Mouse (Mus musculus): Measurements from ENCODE around the gene 5330417C22Rik.

Gene 5330417C22Rik

DNA sequence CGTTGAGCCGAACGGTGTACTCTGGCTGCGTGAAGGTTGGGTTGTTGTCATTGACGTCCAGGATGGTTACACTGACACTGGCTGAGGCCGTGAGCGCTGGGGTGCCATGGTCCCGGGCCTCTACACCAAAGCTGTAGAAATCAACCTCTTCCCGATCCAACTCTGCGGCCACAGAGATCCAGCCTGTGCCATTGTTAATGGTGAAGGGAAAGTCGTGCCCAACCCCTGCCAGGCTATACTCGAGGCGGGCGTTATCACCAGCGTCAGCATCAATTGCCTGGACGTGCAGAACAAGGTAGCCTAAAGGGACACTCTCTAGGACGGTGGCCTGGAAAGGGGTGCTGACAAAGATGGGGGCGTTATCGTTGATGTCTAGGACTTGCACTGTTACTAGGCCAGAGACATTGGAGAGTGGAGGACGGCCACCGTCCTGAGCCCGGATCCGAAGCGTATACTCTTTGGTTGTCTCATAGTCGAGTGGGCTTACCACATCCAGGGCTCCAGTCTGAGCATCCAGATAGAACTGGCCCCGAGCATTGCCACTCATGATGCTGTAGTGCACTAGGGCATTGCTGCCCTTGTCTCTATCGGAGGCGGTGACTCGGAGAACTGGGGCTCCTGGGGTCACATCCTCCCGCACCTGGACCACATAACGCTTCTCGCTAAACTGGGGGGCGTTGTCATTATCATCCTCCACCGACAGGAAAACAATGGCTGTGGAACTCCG lies 122.5 kb downstream of the 5330417C22Rik start:
- no peak for DNase-seq (ENCODE audit: low spot score in 2 of 2)

DNA sequence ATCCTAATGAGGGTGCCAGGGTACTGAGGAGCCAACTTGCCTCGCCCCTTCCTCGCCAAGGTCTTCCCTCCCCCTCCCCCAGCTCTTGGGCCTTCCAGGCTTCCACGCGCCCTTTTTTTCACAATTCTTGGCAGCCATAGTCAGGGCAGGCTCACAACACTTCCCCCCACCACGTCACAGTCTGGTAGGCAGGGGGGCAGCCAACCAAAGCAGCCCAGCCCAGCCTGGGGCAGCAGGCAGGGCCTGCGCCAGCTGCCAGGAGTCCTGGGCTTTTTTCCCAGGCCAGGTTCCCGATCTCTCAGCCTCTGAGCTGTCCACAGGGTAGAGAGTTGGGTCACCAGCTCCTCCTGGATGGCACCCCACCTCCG lies 124.6 kb downstream of the 5330417C22Rik start:
- DNase-seq (ENCODE audit: low spot score in 2 of 2): no peak

DNA sequence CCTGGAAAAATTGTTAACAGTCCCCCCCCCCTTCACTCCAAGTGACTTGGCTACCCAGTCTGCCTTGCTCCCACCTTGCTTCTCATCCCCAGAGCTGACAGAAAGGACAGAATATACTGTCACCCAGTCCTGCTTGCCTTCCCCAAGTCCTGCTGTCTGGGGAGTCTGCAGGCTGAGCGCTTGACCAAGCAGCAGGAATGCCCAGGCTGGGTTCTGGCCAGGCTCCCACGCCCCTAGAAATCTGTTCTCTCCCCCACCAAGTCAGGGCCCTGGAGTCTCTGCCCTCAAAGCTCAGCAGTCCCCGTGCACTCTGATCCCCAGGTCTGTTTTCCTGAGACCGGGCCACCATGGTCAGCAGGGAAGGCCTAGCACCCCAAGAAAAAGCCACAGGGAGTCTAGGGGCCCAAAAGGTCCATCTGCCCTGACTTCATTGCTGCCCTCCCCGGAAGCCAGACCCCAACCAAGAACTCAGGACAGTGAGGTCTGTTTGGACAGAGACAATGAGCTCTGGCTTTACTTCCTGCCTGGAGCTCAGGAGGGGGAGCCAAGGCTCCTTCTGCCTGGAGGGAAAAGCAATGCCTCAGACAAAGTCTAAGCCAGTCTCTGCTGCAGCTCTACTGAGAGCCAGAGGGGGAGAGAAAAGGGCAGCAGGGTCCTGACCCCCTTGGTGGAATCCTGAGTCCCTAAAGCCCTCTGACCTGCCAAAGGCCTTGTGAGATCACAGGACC lies 125.1 kb downstream of the 5330417C22Rik start:
- DNase-seq (ENCODE audit: low spot score in 2 of 2): no peak

- no peak for DNase-seq (ENCODE audit: low spot score in 2 of 2)
These were observed 126.0 kb downstream of the 5330417C22Rik start for GRCm38 (mm10) chr3:108410359-108410714.

DNA sequence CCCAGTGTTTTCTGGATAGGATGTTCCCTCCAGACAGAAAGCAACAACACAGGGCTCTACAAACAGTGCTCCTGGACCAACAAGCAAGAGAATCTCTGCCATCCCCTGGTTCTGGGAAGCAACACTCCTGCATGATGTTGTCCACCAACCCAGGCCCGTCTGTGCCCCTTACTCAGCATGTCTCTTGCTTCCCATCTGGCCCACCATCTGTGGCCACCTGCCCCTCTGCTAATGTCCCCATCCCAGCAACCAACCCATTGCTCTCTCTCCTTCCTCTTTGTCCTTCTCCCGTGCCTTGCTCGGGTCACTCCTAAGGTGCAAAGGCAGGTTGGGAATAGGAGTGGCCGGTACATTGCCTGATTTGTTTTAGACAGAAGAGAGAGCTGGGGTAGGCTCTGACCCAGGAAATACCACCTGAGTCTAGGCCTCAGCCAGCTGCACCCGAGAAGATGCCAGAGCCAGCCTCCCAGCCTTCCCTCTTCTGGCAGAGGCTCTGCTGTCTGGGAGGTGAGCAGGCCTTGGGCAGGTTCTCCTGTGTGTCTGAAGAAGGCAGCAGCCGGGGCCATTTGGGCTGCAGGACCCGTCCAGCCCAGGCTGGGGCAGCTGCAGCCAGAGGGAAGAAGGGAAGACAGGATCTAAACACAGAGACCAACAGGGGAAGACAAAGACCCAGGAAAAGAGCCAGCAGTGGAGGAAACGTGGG lies 126.5 kb downstream of the 5330417C22Rik start:
- DNase-seq (ENCODE audit: low spot score in 2 of 2): no peak

DNA sequence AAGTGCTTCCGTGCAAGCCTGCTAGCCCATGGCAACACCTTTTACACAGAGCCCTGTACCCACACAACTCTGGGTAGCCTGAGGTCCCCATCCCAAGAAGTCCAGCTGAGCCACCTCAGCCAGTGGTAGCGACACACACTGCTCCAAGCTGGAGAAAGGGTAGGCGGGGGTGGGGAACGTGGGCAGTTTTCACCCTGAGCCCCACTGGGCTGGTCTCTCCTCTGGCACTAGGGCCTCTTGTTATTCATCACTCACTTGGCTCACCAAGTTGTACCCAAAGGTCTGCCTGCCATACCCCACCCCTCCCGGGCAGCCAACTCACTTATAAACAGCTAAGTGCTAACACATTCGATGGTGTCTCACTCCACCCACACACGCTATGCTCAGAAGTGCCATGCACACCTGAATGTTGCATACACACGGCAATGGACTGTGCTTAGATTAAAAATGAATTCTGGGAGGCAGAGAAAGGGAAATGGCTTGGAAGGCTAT lies 127.8 kb downstream of the 5330417C22Rik start:
- DNase-seq (ENCODE audit: low spot score in 2 of 2): no peak

GRCm38 (mm10) chr3:108406306-108406885 lies 129.9 kb downstream of the 5330417C22Rik start:
- DNase-seq (ENCODE audit: low spot score in 2 of 2): no peak

Data from urinary bladder, postnatal 4 days (tissue).